Mouse (Mus musculus) C2C12 (cell line): ENCODE results near the gene Lrrc63. TPM values are rescaled to one million over a fixed set of nuclear protein-coding genes. Genes with fewer than 3 reads are reported as not detected.
"Not testable (repeated sequence)": the region's sequence is repeated elsewhere in the genome, so short reads cannot be mapped to it uniquely, and the experiment has no call there.

Experiments used
- H3K27me3 ChIP-seq: one replicate; pipeline ENCODE4 v1.6.1; 2011; ENCODE audit not compliant: control insufficient read depth, insufficient read depth, insufficient read length
- H3K36me3 ChIP-seq: one replicate; pipeline ENCODE4 v1.6.1; 2011; ENCODE audit not compliant: control insufficient read depth, insufficient read depth
- H3K4me3 ChIP-seq: one replicate; pipeline ENCODE4 v1.5.1; 2011; ENCODE audit warnings: mild to moderate bottlenecking, control low read depth; ENCODE audit not compliant: poor library complexity, insufficient read depth, severe bottlenecking
- H3K79me2 ChIP-seq: one replicate; pipeline ENCODE4 v1.6.1; 2011; ENCODE audit not compliant: control insufficient read depth, insufficient read depth
- H3K79me3 ChIP-seq: one replicate; pipeline ENCODE4 v1.6.1; 2011; ENCODE audit warnings: low read depth, control low read depth
- H3ac ChIP-seq: one replicate; pipeline ENCODE3; 2011; ENCODE audit warnings: low read depth; ENCODE audit not compliant: control insufficient read depth, insufficient read length
- CEBPB ChIP-seq: IDR thresholded peaks from one replicate; pipeline ENCODE4 v1.6.1; 2011; ENCODE audit warnings: low read depth, mild to moderate bottlenecking, control low read depth, moderate library complexity
- CTCF ChIP-seq: IDR thresholded peaks from one replicate; pipeline ENCODE4 v1.5.1; 2011; ENCODE audit not compliant: control insufficient read depth, insufficient read depth, insufficient read length
- FOSL1 ChIP-seq: IDR thresholded peaks from one replicate; pipeline ENCODE4 v1.8.0; 2011; ENCODE audit warnings: mild to moderate bottlenecking, low read length; ENCODE audit not compliant: poor library complexity, insufficient read depth, severe bottlenecking
- MAX ChIP-seq: IDR thresholded peaks from one replicate; pipeline ENCODE4 v1.6.1; 2011; ENCODE audit warnings: mild to moderate bottlenecking, control low read depth
- MYOD1 ChIP-seq: IDR thresholded peaks from one replicate; pipeline ENCODE4 v1.6.1; 2011; ENCODE audit warnings: low read depth; ENCODE audit not compliant: control insufficient read depth, insufficient read length
- MYOG ChIP-seq: IDR thresholded peaks from one replicate; pipeline ENCODE4 v1.6.1; 2011; ENCODE audit not compliant: control insufficient read depth, insufficient read length; ENCODE audit errors: extremely low read depth
- USF1 ChIP-seq: IDR thresholded peaks from one replicate; pipeline ENCODE4 v1.6.1; 2011; ENCODE audit warnings: low read depth, mild to moderate bottlenecking, control low read depth, moderate library complexity
- polyA plus RNA-seq: library from polyadenylated mRNA; unstranded; fragments of >200 nt; fragmentation: generic; extraction: Trizol; gene quantifications from one replicate; pipeline ENCODE4 v1.2.1, GENCODE M21; 2012; ENCODE audit warnings: missing spikeins

The Lrrc63 gene
- polyA plus RNA-seq, 1 experiment = not detected

- H3K4me3 ChIP-seq = no peak overlapping the region
- no peak for TF ChIP-seq MYOG
- TF ChIP-seq CEBPB = no peak
- no peak for TF ChIP-seq MYOD1
- no peak for TF ChIP-seq MAX
- no peak for TF ChIP-seq USF1
- TF ChIP-seq CTCF = no peak
- no peak for TF ChIP-seq FOSL1
- H3K79me2 ChIP-seq = no peaks in the 10 kb centered on the region
- no peaks in the 10 kb centered on the region for H3K36me3 ChIP-seq
- no peaks in the 10 kb centered on the region for H3K27me3 ChIP-seq
- no peaks in the 10 kb centered on the region for H3K79me3 ChIP-seq
- H3ac ChIP-seq = no peak overlapping the region
Measured at GRCm38 (mm10) chr14:75148229-75148628, 17.5 kb upstream of the Lrrc63 start.

GRCm38 (mm10) chr14:75147706-75148105 is 17.0 kb upstream of the Lrrc63 start:
- H3ac ChIP-seq, H3K79me3 ChIP-seq, H3K36me3 ChIP-seq, H3K79me2 ChIP-seq, H3K27me3 ChIP-seq, H3K4me3 ChIP-seq: not testable (repeated sequence)

- Histone ChIP-seq H3K79me2 (no peaks in the 10 kb centered on the region), H3K36me3 (no peaks in the 10 kb centered on the region), H3K27me3 (peaks cover 16% of the 10 kb centered on the region), H3ac (no peak overlapping the region), H3K79me3 (no peaks in the 10 kb centered on the region), H3K4me3 (no peak overlapping the region)
- no peak for TF ChIP-seq MYOG
- TF ChIP-seq CEBPB = no peak
- TF ChIP-seq MYOD1 = no peak
- TF ChIP-seq FOSL1 = no peak
- no peak for TF ChIP-seq CTCF
- TF ChIP-seq USF1 = no peak
- TF ChIP-seq MAX = no peak
Measured at GRCm38 (mm10) chr14:75139225-75139624, 8.5 kb upstream of the Lrrc63 start.

- Histone ChIP-seq H3K79me3 (no peaks in the 10 kb centered on the region), H3K4me3 (no peak overlapping the region), H3ac (no peak overlapping the region), H3K27me3 (peaks cover 16% of the 10 kb centered on the region), H3K36me3 (no peaks in the 10 kb centered on the region), H3K79me2 (no peaks in the 10 kb centered on the region)
- TF ChIP-seq FOSL1 = no peak
- TF ChIP-seq MYOG = no peak
- TF ChIP-seq USF1 = no peak
- no peak for TF ChIP-seq MYOD1
- no peak for TF ChIP-seq MAX
- TF ChIP-seq CEBPB = no peak
- TF ChIP-seq CTCF = no peak
Measured at GRCm38 (mm10) chr14:75138503-75138902, 7.8 kb upstream of the Lrrc63 start.

GRCm38 (mm10) chr14:75136119-75136966 is 5.7 kb upstream of the Lrrc63 start:
- TF ChIP-seq CEBPB = no peak
- no peak overlapping the region for H3K4me3 ChIP-seq

GRCm38 (mm10) chr14:75131324-75131935 is 749 bp upstream of the Lrrc63 start:
- TF ChIP-seq USF1 = no peak
- no peak for TF ChIP-seq FOSL1
- no peak for TF ChIP-seq MAX
- no peak for TF ChIP-seq MYOD1
- no peak for TF ChIP-seq CTCF
- no peak for TF ChIP-seq CEBPB
- TF ChIP-seq MYOG = no peak
- peaks cover 34% of the 10 kb centered on the region for H3K27me3 ChIP-seq
- H3K4me3 ChIP-seq = no peak overlapping the region
- no peaks in the 10 kb centered on the region for H3K36me3 ChIP-seq
- H3K79me3 ChIP-seq = no peaks in the 10 kb centered on the region
- no peak overlapping the region for H3ac ChIP-seq
- H3K79me2 ChIP-seq = no peaks in the 10 kb centered on the region

More at GRCm38 (mm10) chr14:75136119-75136966, 5.7 kb upstream of the Lrrc63 start:
- Histone ChIP-seq H3ac (no peak overlapping the region), H3K27me3 (peaks cover 23% of the 10 kb centered on the region), H3K36me3 (no peaks in the 10 kb centered on the region), H3K79me2 (no peaks in the 10 kb centered on the region), H3K79me3 (no peaks in the 10 kb centered on the region)
